Mouse (Mus musculus): Measurements from ENCODE around the gene Tirap. TPM values are rescaled to one million over a fixed set of nuclear protein-coding genes. Genes with fewer than 3 reads are reported as not detected.

The Tirap gene
- polyA plus RNA-seq, 1 experiment from 2014 or later = 18.8 TPM

Other genes with a start within 250 kb of the Tirap start
- gene St3gal4, start 81.0 kb downstream of the Tirap start, polyA plus RNA-seq (2016; fragmentation: Nextera tagmentation; extraction: Ambion mirVana) = 14.5 and 15.0 TPM in 2 replicates
- gene Dcps, start 24.2 kb downstream of the Tirap start, polyA plus RNA-seq (2016; fragmentation: Nextera tagmentation; extraction: Ambion mirVana) = 106 and 113 TPM in 2 replicates
- 78.8 and 81.3 TPM in 2 replicates for gene Srpr, start 116 bp downstream of the Tirap start, polyA plus RNA-seq (2016; fragmentation: Nextera tagmentation; extraction: Ambion mirVana)
- 55.3 and 55.6 TPM in 2 replicates for gene Foxred1, start 10.8 kb upstream of the Tirap start, polyA plus RNA-seq (2016; fragmentation: Nextera tagmentation; extraction: Ambion mirVana)
- 64.9 and 70.2 TPM in 2 replicates for gene Fam118b, start 67.5 kb upstream of the Tirap start, polyA plus RNA-seq (2016; fragmentation: Nextera tagmentation; extraction: Ambion mirVana)
- gene Rpusd4, start 67.6 kb upstream of the Tirap start, polyA plus RNA-seq (2016; fragmentation: Nextera tagmentation; extraction: Ambion mirVana) = 33.3 TPM in 2 replicates
- 13.4 and 16.2 TPM in 2 replicates for gene Cdon, start 220.8 kb upstream of the Tirap start, polyA plus RNA-seq (2016; fragmentation: Nextera tagmentation; extraction: Ambion mirVana)